Mouse (Mus musculus): ENCODE measurements at regions not wholly inside any gene's neighbourhood (a gene's known extent, or its start where the extent isn't known, plus 50 kb on each side); places are given as distances from the start of the nearest gene placed in this dataset.

- Histone ChIP-seq H3K27ac (no peak overlapping the region), H3K36me3 (no peaks in the 10 kb centered on the region), H3K4me3 (no peak overlapping the region), H3K9me3 (no peaks in the 10 kb centered on the region), H3K4me1 (no peaks in the 10 kb centered on the region), H3K27me3 (ENCODE audit: insufficient read depth, poor library complexity, severe bottlenecking) (no peaks in the 10 kb centered on the region)
- WGBS, result 65% methylated on average over 6 of the region's 6 CpGs
- no peak for DNase-seq (ENCODE audit: low spot score)
Observed at GRCm38 (mm10) chr9:115492431-115493171, 182.4 kb upstream of the Stt3b start.

- Histone ChIP-seq H3K4me1 (no peaks in the 10 kb centered on the region), H3K4me3 (no peak overlapping the region), H3K9me3 (no peaks in the 10 kb centered on the region), H3K27ac (no peak overlapping the region), H3K27me3 (ENCODE audit: insufficient read depth, poor library complexity, severe bottlenecking) (no peaks in the 10 kb centered on the region), H3K36me3 (no peaks in the 10 kb centered on the region)
- DNase-seq (ENCODE audit: low spot score), result no peak
- 91% methylated on average over 2 of the region's 2 CpGs for WGBS
Observed at GRCm38 (mm10) chr9:115493765-115494164, 183.5 kb upstream of the Stt3b start.

GRCm38 (mm10) chr9:115499536-115499935, 189.3 kb upstream of the Stt3b start:
- H3K4me3 ChIP-seq, result no peak overlapping the region
- 58% methylated on average over 3 of the region's 3 CpGs for WGBS
- no peaks in the 10 kb centered on the region for H3K4me1 ChIP-seq
- no peaks in the 10 kb centered on the region for H3K27me3 ChIP-seq (ENCODE audit: insufficient read depth, poor library complexity, severe bottlenecking)
- no peak overlapping the region for H3K27ac ChIP-seq
- DNase-seq (ENCODE audit: low spot score), result no peak
- no peaks in the 10 kb centered on the region for H3K36me3 ChIP-seq
- H3K9me3 ChIP-seq, result no peaks in the 10 kb centered on the region

GRCm38 (mm10) chr9:115504789-115505188, 194.6 kb upstream of the Stt3b start:
- Histone ChIP-seq H3K4me3 (no peak overlapping the region), H3K9me3 (no peaks in the 10 kb centered on the region), H3K4me1 (no peaks in the 10 kb centered on the region), H3K27ac (no peak overlapping the region), H3K36me3 (no peaks in the 10 kb centered on the region), H3K27me3 (ENCODE audit: insufficient read depth, poor library complexity, severe bottlenecking) (no peaks in the 10 kb centered on the region)
- 58% methylated on average over 2 of the region's 2 CpGs for WGBS
- DNase-seq (ENCODE audit: low spot score), result no peak

GRCm38 (mm10) chr9:115507131-115507689, 197.0 kb upstream of the Stt3b start:
- Histone ChIP-seq H3K27ac (no peak overlapping the region), H3K9me3 (no peaks in the 10 kb centered on the region), H3K36me3 (no peaks in the 10 kb centered on the region), H3K4me1 (no peaks in the 10 kb centered on the region), H3K4me3 (no peak overlapping the region), H3K27me3 (ENCODE audit: insufficient read depth, poor library complexity, severe bottlenecking) (no peaks in the 10 kb centered on the region)
- no peak for DNase-seq (ENCODE audit: low spot score)
- WGBS, result 82% methylated on average over 7 of the region's 7 CpGs

GRCm38 (mm10) chr9:115512835-115513629, 202.8 kb upstream of the Stt3b start:
- WGBS, result 67% methylated on average over 16 of the region's 16 CpGs
- Histone ChIP-seq H3K4me3 (no peak overlapping the region), H3K4me1 (0 out of 2 replicates have a peak, but pooled peaks cover 3% of the 10 kb centered on the region), H3K9me3 (peaks cover 9% of the 10 kb centered on the region), H3K27me3 (ENCODE audit: insufficient read depth, poor library complexity, severe bottlenecking) (no peaks in the 10 kb centered on the region), H3K36me3 (no peaks in the 10 kb centered on the region), H3K27ac (no peak overlapping the region)
- no peak for DNase-seq (ENCODE audit: low spot score)

GRCm38 (mm10) chr9:115517903-115518302, 207.7 kb upstream of the Stt3b start:
- H3K4me1 ChIP-seq, result 0 out of 2 replicates have a peak, but pooled peaks cover under 1% of the 10 kb centered on the region
- H3K36me3 ChIP-seq, result no peaks in the 10 kb centered on the region
- no peak overlapping the region for H3K27ac ChIP-seq
- H3K27me3 ChIP-seq (ENCODE audit: insufficient read depth, poor library complexity, severe bottlenecking), result no peaks in the 10 kb centered on the region
- DNase-seq (ENCODE audit: low spot score), result no peak
- peaks cover 9% of the 10 kb centered on the region for H3K9me3 ChIP-seq
- no peak overlapping the region for H3K4me3 ChIP-seq

- no peaks in the 10 kb centered on the region for H3K36me3 ChIP-seq
- WGBS, result 85% methylated on average over 3 of the region's 3 CpGs
- DNase-seq (ENCODE audit: low spot score), result no peak
- H3K9me3 ChIP-seq, result no peaks in the 10 kb centered on the region
- H3K27ac ChIP-seq, result no peak overlapping the region
- H3K4me1 ChIP-seq, result no peaks in the 10 kb centered on the region
- no peaks in the 10 kb centered on the region for H3K27me3 ChIP-seq (ENCODE audit: insufficient read depth, poor library complexity, severe bottlenecking)
- H3K4me3 ChIP-seq, result no peak overlapping the region
Observed at GRCm38 (mm10) chr9:115524161-115524560, 213.9 kb upstream of the Stt3b start.

GRCm38 (mm10) chr9:115524591-115524990, 214.4 kb upstream of the Stt3b start:
- Histone ChIP-seq H3K9me3 (no peaks in the 10 kb centered on the region), H3K27ac (no peak overlapping the region), H3K36me3 (no peaks in the 10 kb centered on the region), H3K4me1 (no peaks in the 10 kb centered on the region), H3K4me3 (no peak overlapping the region), H3K27me3 (ENCODE audit: insufficient read depth, poor library complexity, severe bottlenecking) (no peaks in the 10 kb centered on the region)
- no peak for DNase-seq (ENCODE audit: low spot score)
- 78% methylated on average over 5 of the region's 5 CpGs for WGBS

- WGBS, result 75% methylated on average over 4 of the region's 4 CpGs
- H3K4me1 ChIP-seq, result no peaks in the 10 kb centered on the region
- H3K9me3 ChIP-seq, result no peaks in the 10 kb centered on the region
- no peak for DNase-seq (ENCODE audit: low spot score)
- H3K27ac ChIP-seq, result no peak overlapping the region
- no peaks in the 10 kb centered on the region for H3K27me3 ChIP-seq (ENCODE audit: insufficient read depth, poor library complexity, severe bottlenecking)
- H3K36me3 ChIP-seq, result no peaks in the 10 kb centered on the region
- H3K4me3 ChIP-seq, result no peak overlapping the region
Observed at GRCm38 (mm10) chr9:115526322-115526721, 216.1 kb upstream of the Stt3b start.

- H3K4me1 ChIP-seq, result no peaks in the 10 kb centered on the region
- 88% methylated on average over 6 of the region's 6 CpGs for WGBS
- no peak overlapping the region for H3K27ac ChIP-seq
- H3K9me3 ChIP-seq, result no peaks in the 10 kb centered on the region
- DNase-seq (ENCODE audit: low spot score), result no peak
- H3K36me3 ChIP-seq, result no peaks in the 10 kb centered on the region
- H3K27me3 ChIP-seq (ENCODE audit: insufficient read depth, poor library complexity, severe bottlenecking), result no peaks in the 10 kb centered on the region
- H3K4me3 ChIP-seq, result no peak overlapping the region
Observed at GRCm38 (mm10) chr9:115526981-115527380, 216.8 kb upstream of the Stt3b start.

GRCm38 (mm10) chr9:115534198-115534597, 224.0 kb upstream of the Stt3b start:
- WGBS, result 51% methylated on average over 3 of the region's 3 CpGs
- no peak overlapping the region for H3K27ac ChIP-seq
- DNase-seq (ENCODE audit: low spot score), result no peak

GRCm38 (mm10) chr9:115543665-115544064, 233.4 kb upstream of the Stt3b start:
- Histone ChIP-seq H3K27me3 (ENCODE audit: insufficient read depth, poor library complexity, severe bottlenecking) (no peaks in the 10 kb centered on the region), H3K4me3 (no peak overlapping the region), H3K4me1 (peaks cover 10% of the 10 kb centered on the region; the same call in 1 of the 2 replicates), H3K27ac (no peak overlapping the region), H3K9me3 (no peaks in the 10 kb centered on the region), H3K36me3 (no peaks in the 10 kb centered on the region)
- 73% methylated on average over 9 of the region's 9 CpGs for WGBS
- no peak for DNase-seq (ENCODE audit: low spot score)

More at GRCm38 (mm10) chr9:115534198-115534597, 224.0 kb upstream of the Stt3b start:
- H3K27me3 ChIP-seq (ENCODE audit: insufficient read depth, poor library complexity, severe bottlenecking), result no peaks in the 10 kb centered on the region
- no peaks in the 10 kb centered on the region for H3K36me3 ChIP-seq
- H3K4me3 ChIP-seq, result no peak overlapping the region
- no peaks in the 10 kb centered on the region for H3K4me1 ChIP-seq
- H3K9me3 ChIP-seq, result no peaks in the 10 kb centered on the region
